Mouse (Mus musculus): ENCODE measurements around the gene Tmem208. TPM values are rescaled to one million over a fixed set of nuclear protein-coding genes. Genes with fewer than 3 reads are reported as not detected.

The Tmem208 gene
- polyA plus RNA-seq, 1 experiment from 2014 or later: 136 TPM

DNA sequence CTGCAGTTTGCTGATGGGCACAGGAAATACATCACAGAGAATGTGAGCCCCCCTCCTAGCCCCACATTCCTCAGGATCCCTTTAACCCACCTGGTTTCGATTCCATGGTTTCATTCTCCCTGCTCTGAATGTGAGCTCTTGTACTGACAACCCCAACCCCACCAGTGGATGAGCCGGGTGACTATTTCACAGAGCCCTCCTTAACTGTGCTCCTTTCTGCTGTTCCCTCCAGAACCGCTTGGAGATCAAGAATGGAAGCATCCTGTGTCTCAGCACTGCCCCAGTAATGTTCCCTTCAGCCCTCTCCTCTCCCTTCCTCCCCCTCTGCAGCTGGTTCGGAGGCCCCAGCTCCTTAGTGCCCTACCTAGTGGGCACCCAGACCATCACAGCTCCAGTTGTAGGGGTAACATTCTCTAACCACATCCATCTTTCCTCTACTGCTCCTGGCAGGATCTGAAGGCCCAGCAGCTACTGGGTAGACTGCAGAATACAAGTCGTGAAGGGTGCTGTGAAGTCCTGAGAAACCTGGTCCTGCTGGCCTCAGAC is 19.9 kb upstream of the Tmem208 start:
- Histone ChIP-seq H3K4me2 (replicated peaks; ENCODE audit: low read depth, low read length) (peak overlapping the region; percentile 63), H3K27me3 (ENCODE audit: insufficient read depth, low read length) (no peaks in the 10 kb centered on the region), H3K9ac (replicated peaks; ENCODE audit: low read length) (peak overlapping the region; percentile 65), H3K27ac (ENCODE audit: low read length) (peak overlapping the region; percentile 32; the same call in 1 of the 2 replicates), H3K36me3 (ENCODE audit: insufficient read depth, low read length) (peaks cover 66% of the 10 kb centered on the region), H3K4me3 (ENCODE audit: low read length) (peak overlapping the region; percentile 44), H3K4me1 (ENCODE audit: insufficient read depth, low read length) (peaks cover 24% of the 10 kb centered on the region), H3K9me3 (ENCODE audit: low read length) (no peaks in the 10 kb centered on the region)
- ATAC-seq (ENCODE audit: low FRiP score, low TSS enrichment): peak; percentile 28
- WGBS: 52% methylated on average over 5 of the region's 5 CpGs

DNA sequence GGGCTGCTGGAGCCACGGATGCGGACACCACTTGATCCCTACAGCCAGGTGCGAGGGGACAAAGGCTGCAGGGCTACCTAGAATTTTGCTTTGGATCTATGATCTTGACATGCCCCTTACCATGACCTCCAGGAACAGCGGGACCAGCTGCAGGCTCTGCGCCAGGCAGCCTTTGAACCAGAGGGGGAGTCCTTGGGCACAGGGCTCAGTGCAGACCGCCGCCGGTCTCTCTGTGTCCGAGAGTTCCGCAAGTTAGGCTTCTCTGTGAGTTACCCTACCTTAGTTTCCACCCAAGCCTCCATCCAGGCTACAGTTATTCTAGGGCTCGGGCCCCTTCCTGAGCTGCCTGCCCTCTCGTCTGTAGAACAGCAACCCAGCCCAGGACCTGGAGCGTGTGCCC is 18.5 kb upstream of the Tmem208 start:
- no peaks in the 10 kb centered on the region for H3K9me3 ChIP-seq (ENCODE audit: low read length)
- peaks cover 62% of the 10 kb centered on the region for H3K36me3 ChIP-seq (ENCODE audit: insufficient read depth, low read length)
- ATAC-seq (ENCODE audit: low FRiP score, low TSS enrichment): no peak
- no peak overlapping the region for H3K27ac ChIP-seq (ENCODE audit: low read length)
- WGBS: 94% methylated on average over 13 of the region's 13 CpGs
- no peak overlapping the region for H3K9ac ChIP-seq (replicated peaks; ENCODE audit: low read length)
- no peak overlapping the region for H3K4me2 ChIP-seq (replicated peaks; ENCODE audit: low read depth, low read length)
- no peak overlapping the region for H3K4me3 ChIP-seq (ENCODE audit: low read length)
- H3K4me1 ChIP-seq (ENCODE audit: insufficient read depth, low read length): peaks cover 24% of the 10 kb centered on the region
- H3K27me3 ChIP-seq (ENCODE audit: insufficient read depth, low read length): no peaks in the 10 kb centered on the region

DNA sequence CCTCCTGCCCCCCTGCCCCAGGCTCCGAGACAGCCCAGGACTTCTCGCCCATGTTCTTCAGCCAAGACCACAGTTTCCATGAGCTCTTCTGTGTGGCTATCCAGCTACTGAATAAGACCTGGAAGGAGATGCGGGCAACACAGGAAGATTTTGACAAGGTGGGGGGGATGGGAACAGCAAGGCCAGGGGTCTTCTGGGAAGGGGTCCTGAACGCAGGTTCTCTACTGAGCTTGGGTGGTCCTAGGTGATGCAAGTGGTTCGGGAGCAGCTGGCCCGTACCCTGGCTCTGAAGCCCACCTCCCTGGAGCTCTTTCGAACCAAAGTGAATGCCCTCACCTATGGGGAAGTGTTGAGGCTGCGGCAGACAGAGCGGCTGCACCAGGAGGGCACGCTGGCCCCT is 17.7 kb upstream of the Tmem208 start:
- H3K4me3 ChIP-seq (ENCODE audit: low read length): no peak overlapping the region
- no peak overlapping the region for H3K9ac ChIP-seq (replicated peaks; ENCODE audit: low read length)
- 96% methylated on average over 10 of the region's 10 CpGs for WGBS
- no peak overlapping the region for H3K4me2 ChIP-seq (replicated peaks; ENCODE audit: low read depth, low read length)
- no peak for ATAC-seq (ENCODE audit: low FRiP score, low TSS enrichment)
- peaks cover 24% of the 10 kb centered on the region for H3K4me1 ChIP-seq (ENCODE audit: insufficient read depth, low read length)
- H3K9me3 ChIP-seq (ENCODE audit: low read length): no peaks in the 10 kb centered on the region
- peaks cover 64% of the 10 kb centered on the region for H3K36me3 ChIP-seq (ENCODE audit: insufficient read depth, low read length)
- no peaks in the 10 kb centered on the region for H3K27me3 ChIP-seq (ENCODE audit: insufficient read depth, low read length)
- no peak overlapping the region for H3K27ac ChIP-seq (ENCODE audit: low read length)

DNA sequence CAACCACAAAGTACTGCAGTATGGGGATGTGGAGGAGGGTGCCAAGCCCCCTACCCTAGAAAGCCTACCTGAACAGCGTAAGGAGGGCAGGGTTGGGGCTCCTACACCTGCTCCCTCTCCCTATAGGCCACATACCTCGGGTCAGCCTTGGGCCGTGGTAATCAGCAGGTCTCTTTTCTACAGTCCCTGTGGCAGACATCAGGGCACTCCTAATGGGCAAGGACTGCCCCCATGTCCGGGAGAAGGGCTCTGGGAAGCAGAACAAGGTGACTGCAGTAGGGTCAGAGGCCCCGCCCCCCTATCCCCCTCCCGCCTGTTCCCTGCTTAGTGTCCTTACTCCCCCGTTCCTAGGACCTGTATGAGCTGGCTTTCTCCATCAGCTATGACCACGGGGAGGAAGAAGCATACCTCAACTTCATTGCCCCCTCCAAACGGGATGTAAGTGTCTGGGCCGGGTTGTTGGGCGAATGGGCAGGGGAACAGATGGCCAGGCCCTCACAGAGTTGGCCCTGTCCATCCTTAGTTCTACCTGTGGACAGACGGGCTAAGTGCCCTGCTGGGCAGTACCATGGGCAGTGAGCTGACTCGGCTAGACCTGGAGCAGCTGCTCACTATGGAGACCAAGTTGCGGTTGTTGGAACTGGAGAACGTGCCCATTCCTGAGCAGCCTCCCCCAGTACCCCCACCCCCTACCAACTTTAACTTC is 16.9 kb upstream of the Tmem208 start:
- H3K9me3 ChIP-seq (ENCODE audit: low read length): no peaks in the 10 kb centered on the region
- H3K27ac ChIP-seq (ENCODE audit: low read length): no peak overlapping the region
- peaks cover 65% of the 10 kb centered on the region for H3K36me3 ChIP-seq (ENCODE audit: insufficient read depth, low read length)
- H3K4me2 ChIP-seq (replicated peaks; ENCODE audit: low read depth, low read length): no peak overlapping the region
- H3K9ac ChIP-seq (replicated peaks; ENCODE audit: low read length): no peak overlapping the region
- no peak overlapping the region for H3K4me3 ChIP-seq (ENCODE audit: low read length)
- peaks cover 23% of the 10 kb centered on the region for H3K4me1 ChIP-seq (ENCODE audit: insufficient read depth, low read length)
- WGBS: 72% methylated on average over 15 of the region's 15 CpGs
- ATAC-seq (ENCODE audit: low FRiP score, low TSS enrichment): no peak
- H3K27me3 ChIP-seq (ENCODE audit: insufficient read depth, low read length): no peaks in the 10 kb centered on the region

DNA sequence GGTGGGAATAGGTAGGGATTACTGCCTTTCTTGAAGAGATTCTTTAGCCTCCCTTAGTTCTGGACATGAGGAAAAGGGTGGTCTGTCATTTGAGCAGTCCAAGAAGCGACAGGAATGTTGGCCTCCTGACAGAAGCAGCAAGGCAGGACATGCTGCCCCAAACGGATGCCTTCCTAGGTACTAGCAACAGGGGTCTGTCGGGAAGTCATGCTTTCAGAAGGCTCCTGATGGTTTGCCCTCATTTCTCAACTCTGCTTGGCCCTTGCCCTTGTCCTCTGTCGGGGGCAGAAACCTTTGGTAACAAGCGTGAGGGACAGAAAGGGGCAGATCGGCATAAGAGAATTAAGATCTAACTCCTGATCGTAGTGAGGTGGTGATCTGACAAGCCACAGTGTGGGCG is 16.0 kb upstream of the Tmem208 start:
- H3K36me3 ChIP-seq (ENCODE audit: insufficient read depth, low read length): peaks cover 68% of the 10 kb centered on the region
- H3K27ac ChIP-seq (ENCODE audit: low read length): no peak overlapping the region
- peaks cover 15% of the 10 kb centered on the region for H3K4me1 ChIP-seq (ENCODE audit: insufficient read depth, low read length)
- no peaks in the 10 kb centered on the region for H3K27me3 ChIP-seq (ENCODE audit: insufficient read depth, low read length)
- no peak for ATAC-seq (ENCODE audit: low FRiP score, low TSS enrichment)
- no peaks in the 10 kb centered on the region for H3K9me3 ChIP-seq (ENCODE audit: low read length)
- no peak overlapping the region for H3K4me3 ChIP-seq (ENCODE audit: low read length)
- H3K9ac ChIP-seq (replicated peaks; ENCODE audit: low read length): no peak overlapping the region
- H3K4me2 ChIP-seq (replicated peaks; ENCODE audit: low read depth, low read length): no peak overlapping the region
- 77% methylated on average over 8 of the region's 8 CpGs for WGBS

DNA sequence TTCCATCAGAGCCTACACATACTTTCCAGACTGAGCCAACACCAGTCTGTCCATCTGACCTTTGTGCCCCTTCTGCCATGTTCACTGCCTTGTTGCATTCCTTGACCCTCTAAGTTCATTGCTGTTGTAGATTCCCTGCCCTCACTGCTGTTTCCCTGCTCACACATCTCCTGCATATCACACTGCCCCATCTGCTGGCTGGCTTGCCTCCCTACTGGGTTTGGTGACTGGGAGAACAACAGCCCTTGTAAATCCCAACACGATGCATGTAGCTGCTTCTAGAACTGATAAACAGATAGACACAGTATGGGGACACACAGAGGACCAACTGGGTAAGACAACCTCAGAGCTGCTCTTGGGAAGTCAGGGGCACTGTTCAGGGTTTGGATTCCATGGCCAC is 14.4 kb upstream of the Tmem208 start:
- Histone ChIP-seq H3K27me3 (ENCODE audit: insufficient read depth, low read length) (no peaks in the 10 kb centered on the region), H3K4me3 (ENCODE audit: low read length) (no peak overlapping the region), H3K36me3 (ENCODE audit: insufficient read depth, low read length) (peaks cover 72% of the 10 kb centered on the region), H3K4me1 (ENCODE audit: insufficient read depth, low read length) (no peaks in the 10 kb centered on the region), H3K27ac (ENCODE audit: low read length) (no peak overlapping the region), H3K4me2 (replicated peaks; ENCODE audit: low read depth, low read length) (no peak overlapping the region), H3K9me3 (ENCODE audit: low read length) (no peaks in the 10 kb centered on the region), H3K9ac (replicated peaks; ENCODE audit: low read length) (no peak overlapping the region)
- ATAC-seq (ENCODE audit: low FRiP score, low TSS enrichment): no peak
- WGBS: 77% methylated on average over 1 of the region's 1 CpGs

DNA sequence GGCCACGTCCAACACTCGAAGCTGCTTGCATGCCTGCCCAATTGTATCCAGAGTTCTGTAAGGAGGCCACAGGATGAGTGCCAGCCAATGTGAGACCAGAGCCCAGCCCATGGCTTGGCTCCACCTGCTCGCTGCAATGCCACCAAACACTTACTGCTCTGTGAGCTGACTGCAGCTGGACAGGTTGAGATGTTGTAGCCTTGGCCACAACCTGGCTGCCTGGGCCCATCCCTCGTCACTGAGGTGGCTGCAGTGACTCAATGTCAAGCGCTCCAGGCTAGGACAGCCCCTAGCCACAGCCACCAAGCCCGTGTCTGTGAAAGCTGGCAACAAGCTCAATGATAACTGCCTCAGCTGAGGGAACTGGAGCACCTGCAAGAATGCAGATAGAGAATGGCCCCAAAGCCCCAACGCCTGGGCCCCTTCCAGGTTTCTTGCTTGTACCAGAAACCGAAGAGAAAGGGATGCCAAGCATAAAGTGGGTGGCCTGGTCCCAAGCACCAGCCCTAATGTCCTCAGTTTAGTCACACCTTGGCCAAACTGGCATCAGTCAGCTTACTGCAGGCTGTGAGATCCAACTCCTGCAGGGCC is 13.2 kb upstream of the Tmem208 start:
- Histone ChIP-seq H3K36me3 (ENCODE audit: insufficient read depth, low read length) (peaks cover 62% of the 10 kb centered on the region), H3K9me3 (ENCODE audit: low read length) (no peaks in the 10 kb centered on the region), H3K27ac (ENCODE audit: low read length) (no peak overlapping the region), H3K9ac (replicated peaks; ENCODE audit: low read length) (no peak overlapping the region), H3K27me3 (ENCODE audit: insufficient read depth, low read length) (no peaks in the 10 kb centered on the region), H3K4me1 (ENCODE audit: insufficient read depth, low read length) (no peaks in the 10 kb centered on the region), H3K4me3 (ENCODE audit: low read length) (no peak overlapping the region), H3K4me2 (replicated peaks; ENCODE audit: low read depth, low read length) (no peak overlapping the region)
- no peak for ATAC-seq (ENCODE audit: low FRiP score, low TSS enrichment)
- WGBS: 91% methylated on average over 8 of the region's 8 CpGs

DNA sequence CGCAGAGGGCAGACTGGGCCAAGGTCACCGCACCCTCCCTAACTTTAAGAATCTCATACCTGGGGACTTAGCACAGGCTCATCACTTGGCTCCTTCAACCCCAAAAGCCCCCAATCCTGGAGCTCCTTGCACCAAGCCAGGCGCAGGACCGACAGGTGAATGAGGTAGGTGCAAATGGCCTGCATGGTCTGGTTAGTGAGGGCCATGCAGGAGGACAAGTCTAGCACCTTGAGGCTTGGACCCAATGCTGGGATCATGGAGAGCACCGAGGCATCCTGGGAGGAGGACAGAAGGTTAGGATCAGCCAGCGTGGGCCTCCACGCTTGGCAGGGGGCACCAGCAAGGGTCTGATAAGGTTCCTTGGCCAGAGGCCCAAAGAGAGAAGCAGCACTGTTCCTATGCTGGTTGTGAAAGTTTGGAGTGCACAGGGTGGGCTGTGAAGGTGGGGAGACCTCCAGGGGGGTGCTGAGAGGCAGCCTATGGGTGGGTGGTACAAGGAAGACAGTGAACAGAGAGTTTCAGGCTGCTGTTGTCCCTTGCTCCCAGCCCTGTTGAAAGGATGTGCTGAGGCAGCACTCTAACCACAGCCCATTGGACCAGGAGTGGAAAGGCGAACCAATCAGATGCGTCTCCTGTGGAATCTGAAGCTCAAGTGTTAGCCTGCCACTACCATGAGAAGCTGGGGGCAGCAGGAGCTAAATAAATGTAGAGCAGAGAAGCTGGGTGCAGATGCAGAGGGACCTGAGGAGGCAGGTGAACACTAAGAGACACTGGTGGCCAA is 12.3 kb upstream of the Tmem208 start:
- Histone ChIP-seq H3K27ac (ENCODE audit: low read length) (no peak overlapping the region), H3K9ac (replicated peaks; ENCODE audit: low read length) (no peak overlapping the region), H3K4me2 (replicated peaks; ENCODE audit: low read depth, low read length) (no peak overlapping the region), H3K9me3 (ENCODE audit: low read length) (no peaks in the 10 kb centered on the region), H3K4me1 (ENCODE audit: insufficient read depth, low read length) (no peaks in the 10 kb centered on the region), H3K4me3 (ENCODE audit: low read length) (no peak overlapping the region), H3K36me3 (ENCODE audit: insufficient read depth, low read length) (peaks cover 59% of the 10 kb centered on the region), H3K27me3 (ENCODE audit: insufficient read depth, low read length) (no peaks in the 10 kb centered on the region)
- no peak for ATAC-seq (ENCODE audit: low FRiP score, low TSS enrichment)
- whole genome bisulfite sequencing: 84% methylated on average over 9 of the region's 9 CpGs

DNA sequence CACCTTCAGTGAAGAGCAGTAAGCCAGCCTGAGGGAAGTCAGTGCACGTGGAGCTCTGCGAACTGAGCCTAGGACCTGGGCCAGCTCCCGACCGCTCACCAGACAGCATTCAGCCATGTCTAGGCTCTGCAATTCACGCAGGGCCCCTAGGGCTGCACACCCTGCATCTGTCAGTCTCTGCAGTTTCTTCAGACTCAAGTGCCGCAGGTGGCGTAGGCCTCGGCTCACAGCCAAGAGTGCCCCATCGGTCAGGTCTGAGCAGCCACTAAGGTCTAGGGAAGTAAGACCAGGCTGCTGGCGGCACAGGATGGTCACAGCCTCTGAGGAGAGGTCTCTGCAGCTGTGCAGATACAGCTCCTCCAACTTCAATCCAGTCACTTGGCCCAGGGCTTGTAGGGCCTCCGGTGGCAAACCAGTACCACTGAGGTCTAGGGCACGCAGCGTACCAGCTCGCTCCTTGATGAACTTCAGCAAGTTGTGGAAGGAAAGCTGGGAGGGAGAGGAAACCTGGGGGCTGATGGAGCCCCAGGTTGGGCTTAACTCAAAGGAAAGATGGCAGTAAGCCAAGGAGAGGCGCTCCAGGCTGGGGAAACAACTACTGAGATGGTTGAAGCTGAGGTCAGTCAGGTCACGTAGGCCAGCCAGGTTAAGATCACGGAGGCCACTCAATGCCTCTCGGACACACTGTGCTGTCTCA is 10.9 kb upstream of the Tmem208 start:
- Histone ChIP-seq H3K27me3 (ENCODE audit: insufficient read depth, low read length) (no peaks in the 10 kb centered on the region), H3K9ac (replicated peaks; ENCODE audit: low read length) (no peak overlapping the region), H3K9me3 (ENCODE audit: low read length) (no peaks in the 10 kb centered on the region), H3K4me1 (ENCODE audit: insufficient read depth, low read length) (no peaks in the 10 kb centered on the region), H3K4me3 (ENCODE audit: low read length) (no peak overlapping the region), H3K4me2 (replicated peaks; ENCODE audit: low read depth, low read length) (no peak overlapping the region), H3K36me3 (ENCODE audit: insufficient read depth, low read length) (peaks cover 48% of the 10 kb centered on the region), H3K27ac (ENCODE audit: low read length) (no peak overlapping the region)
- WGBS: 88% methylated on average over 18 of the region's 18 CpGs
- ATAC-seq (ENCODE audit: low FRiP score, low TSS enrichment): no peak
